Mouse (Mus musculus): ENCODE measurements around the gene Klk11.

GRCm38 (mm10) chr7:43780241-43780640 is 5.8 kb downstream of the Klk11 start:
- TF ChIP-seq CTCF (IDR thresholded peaks at IDR 0.05; ENCODE audit: borderline replicate concordance, insufficient read depth, low read depth, low read length) (no peak), POLR2A (IDR thresholded peaks at IDR 0.05; ENCODE audit: borderline replicate concordance, insufficient read depth, low read length) (no peak)

Measured in cerebellum, adult 2 months (tissue).